Mouse (Mus musculus) common myeloid progenitor, adult 5-6 weeks (primary cell): ENCODE measurements at regions not wholly inside any gene's neighbourhood (a gene's known extent, or its start where the extent isn't known, plus 50 kb on each side); places are given as distances from the start of the nearest gene placed in this dataset.

Source experiments
- ATAC-seq: replicated peaks from 2 replicates; pipeline ENCODE4 v1.8.0; 2016; ENCODE audit warnings: low read depth, mild to moderate bottlenecking, moderate TSS enrichment, inconsistent platforms; ENCODE audit not compliant: poor library complexity, severe bottlenecking

GRCm38 (mm10) chr13:52778848-52779247, 150.6 kb downstream of the Auh start:
- ATAC-seq: no peak
